Mouse (Mus musculus) hindbrain, embryonic 12.5 days (tissue): ENCODE results near the gene Rgs7bp. TPM values are rescaled to one million over a fixed set of nuclear protein-coding genes. Genes with fewer than 3 reads are reported as not detected.
"Not testable (repeated sequence)": the region's sequence is repeated elsewhere in the genome, so short reads cannot be mapped to it uniquely, and the experiment has no call there.

Experiments used
- ATAC-seq: fragments of 200-750 bp; cut with Nextera tagmentation; 2 replicates; pipeline ENCODE4 v1.8.0; 2017; ENCODE audit warnings: moderate TSS enrichment; ENCODE audit not compliant: low FRiP score
- H3K27ac ChIP-seq: fragments of 300-500 bp; sonication (generic); 2 replicates; pipeline ENCODE4 v1.5.1; 2016; ENCODE audit warnings: mild to moderate bottlenecking
- H3K27me3 ChIP-seq: fragments of 300-500 bp; sonication (generic); 2 replicates; pipeline ENCODE4 v1.6.1; 2016; ENCODE audit warnings: mild to moderate bottlenecking
- H3K36me3 ChIP-seq: fragments of 300-500 bp; sonication (generic); 2 replicates; pipeline ENCODE4 v1.6.1; 2016; ENCODE audit warnings: mild to moderate bottlenecking
- H3K4me1 ChIP-seq: fragments of 300-500 bp; sonication (generic); 2 replicates; pipeline ENCODE4 v1.6.1; 2016
- H3K4me2 ChIP-seq: fragments of 300-500 bp; sonication (generic); replicated peaks from 2 replicates; pipeline ENCODE4 v1.6.1; 2016; ENCODE audit warnings: mild to moderate bottlenecking
- H3K4me3 ChIP-seq: fragments of 300-500 bp; sonication (generic); 2 replicates; pipeline ENCODE4 v1.5.1; 2016; ENCODE audit warnings: mild to moderate bottlenecking
- H3K9ac ChIP-seq: fragments of 300-500 bp; sonication (generic); 2 replicates; pipeline ENCODE4 v1.6.1; 2016; ENCODE audit warnings: mild to moderate bottlenecking, moderate library complexity
- H3K9me3 ChIP-seq: fragments of 300-500 bp; sonication (generic); replicated peaks from 2 replicates; pipeline ENCODE4 v1.6.1; 2016; ENCODE audit warnings: mild to moderate bottlenecking
- WGBS: fragments of 180-500 bp; shearing (Covaris S2); methylation state at CpG from one replicate; pipeline ENCODE4 v1.1.7; 2016; 5-methylcytosine and 5-hydroxymethylcytosine counted together
- polyA plus RNA-seq: library from polyadenylated mRNA; unstranded; fragments of >200 nt; fragmentation: Nextera tagmentation; extraction: Ambion mirVana; gene quantifications from 2 replicates; pipeline ENCODE4 v1.2.1, GENCODE M21; 2016

The Rgs7bp gene
- polyA plus RNA-seq, 1 experiment from 2014 or later: 2.5 TPM

- H3K9ac ChIP-seq: no peak overlapping the region
- H3K27me3 ChIP-seq: no peaks in the 10 kb centered on the region
- 80% methylated on average over 2 of the region's 2 CpGs for WGBS
- ATAC-seq: no peak
- H3K4me1 ChIP-seq: no peaks in the 10 kb centered on the region
- peak overlapping the region; percentile 67 for H3K27ac ChIP-seq
- H3K4me2 ChIP-seq: no peak overlapping the region
- no peaks in the 10 kb centered on the region for H3K36me3 ChIP-seq
- no peak overlapping the region for H3K4me3 ChIP-seq
- no peaks in the 10 kb centered on the region for H3K9me3 ChIP-seq
Observed at GRCm38 (mm10) chr13:104916106-104916505, 138.6 kb downstream of the Rgs7bp start.

GRCm38 (mm10) chr13:104914288-104914895, 140.3 kb downstream of the Rgs7bp start:
- Histone ChIP-seq H3K4me3 (no peak overlapping the region), H3K4me2 (peak overlapping the region; percentile 21; the same call in 1 of the 2 replicates), H3K27ac (peak overlapping the region; percentile 62), H3K9ac (no peak overlapping the region), H3K4me1 (no peaks in the 10 kb centered on the region), H3K9me3 (no peaks in the 10 kb centered on the region), H3K36me3 (no peaks in the 10 kb centered on the region), H3K27me3 (no peaks in the 10 kb centered on the region)
- ATAC-seq: peak; percentile 79
- 75% methylated on average over 17 of the region's 17 CpGs for WGBS

- not testable (repeated sequence) for H3K27me3 ChIP-seq, H3K4me2 ChIP-seq, H3K9me3 ChIP-seq, H3K9ac ChIP-seq, ATAC-seq, H3K36me3 ChIP-seq, H3K27ac ChIP-seq, H3K4me3 ChIP-seq, H3K4me1 ChIP-seq
- 48% methylated on average over 5 of the region's 5 CpGs for WGBS
Observed at GRCm38 (mm10) chr13:104911626-104912025, 143.1 kb downstream of the Rgs7bp start.

GRCm38 (mm10) chr13:104911006-104911405, 143.7 kb downstream of the Rgs7bp start:
- H3K27ac ChIP-seq, H3K27me3 ChIP-seq, H3K4me2 ChIP-seq, H3K9ac ChIP-seq, ATAC-seq, H3K36me3 ChIP-seq, H3K4me3 ChIP-seq, H3K4me1 ChIP-seq, H3K9me3 ChIP-seq: not testable (repeated sequence)
- 100% methylated on average over 1 of the region's 1 CpGs for WGBS

- no peaks in the 10 kb centered on the region for H3K4me1 ChIP-seq
- ATAC-seq: no peak
- no peak overlapping the region for H3K4me2 ChIP-seq
- H3K9me3 ChIP-seq: no peaks in the 10 kb centered on the region
- no peaks in the 10 kb centered on the region for H3K27me3 ChIP-seq
- 55% methylated on average over 7 of the region's 7 CpGs for WGBS
- no peak overlapping the region for H3K4me3 ChIP-seq
- no peak overlapping the region for H3K9ac ChIP-seq
- H3K36me3 ChIP-seq: no peaks in the 10 kb centered on the region
- no peak overlapping the region for H3K27ac ChIP-seq
Observed at GRCm38 (mm10) chr13:104908691-104909090, 146.0 kb downstream of the Rgs7bp start.

Other genes starting within 250 kb of the Rgs7bp start
- 27.9 and 28.5 TPM in 2 replicates for gene Cwc27, start 237.8 kb downstream of the Rgs7bp start, polyA plus RNA-seq
- gene Shisal2b, start 191.0 kb downstream of the Rgs7bp start, polyA plus RNA-seq: 0.46 and 0.47 TPM in 2 replicates
- not detected in 2 replicates for gene 4933425L06Rik, start 27.2 kb upstream of the Rgs7bp start, polyA plus RNA-seq
- gene Rnf180, start 239.9 kb upstream of the Rgs7bp start, polyA plus RNA-seq: 16.4 and 18.2 TPM in 2 replicates